Mouse (Mus musculus) cortical plate, adult 2 months (tissue): ENCODE data around the gene Tppp.

Experiments
- CTCF ChIP-seq: fragments of 200-500 bp; IDR thresholded peaks from 2 replicates; pipeline ENCODE4 v1.5.1; 2011; ENCODE audit warnings: mild to moderate bottlenecking, control low read depth, low read length; ENCODE audit not compliant: insufficient read depth; ENCODE audit errors: extremely low read depth
- POLR2A ChIP-seq: fragments of 200-500 bp; IDR thresholded peaks from 2 replicates; pipeline ENCODE4 v1.6.1; 2011; ENCODE audit warnings: mild to moderate bottlenecking, low read length, control low read depth; ENCODE audit not compliant: insufficient read depth; ENCODE audit errors: extremely low read depth

- TF ChIP-seq POLR2A (no peak), CTCF (no peak)
These were observed 19.8 kb downstream of the Tppp start for GRCm38 (mm10) chr13:74029013-74029412.
